Mouse (Mus musculus): Measurements from ENCODE around the gene Actl6b. TPM values are rescaled to one million over a fixed set of nuclear protein-coding genes. Genes with fewer than 3 reads are reported as not detected.
"Not testable (repeated sequence)": the region's sequence is repeated elsewhere in the genome, so short reads cannot be mapped to it uniquely, and the experiment has no call there.

Actl6b gene
- polyA plus RNA-seq, 1 experiment: not detected

DNA sequence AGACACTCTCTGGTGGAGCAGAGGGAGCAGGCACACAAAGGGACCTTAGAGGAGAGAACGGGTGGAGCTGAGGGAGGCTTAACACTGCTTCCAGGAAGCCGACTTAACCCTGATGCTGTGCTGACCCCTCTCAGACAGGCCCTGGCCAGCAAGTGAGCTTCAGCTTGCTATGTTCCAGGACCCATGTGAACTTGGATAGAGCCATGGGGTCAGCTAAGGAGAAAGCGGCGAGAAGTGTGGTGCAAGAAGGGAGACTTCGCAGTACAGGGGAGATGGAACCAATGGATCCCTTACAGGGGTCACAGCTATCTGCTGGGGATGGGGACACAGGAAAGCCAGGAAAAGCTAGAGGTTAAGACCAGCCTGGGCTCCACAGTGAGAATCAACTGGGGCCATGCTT, 59.8 kb downstream of the Actl6b start:
- H3ac ChIP-seq (ENCODE audit: control insufficient read depth, insufficient read length, low read depth): peak overlapping the region; percentile 10
- peaks cover 27% of the 10 kb centered on the region for H3K79me3 ChIP-seq (ENCODE audit: low read depth)
- H3K27me3 ChIP-seq (ENCODE audit: control insufficient read depth, insufficient read depth, insufficient read length): no peaks in the 10 kb centered on the region
- no peak for TF ChIP-seq CTCF (IDR thresholded peaks at IDR 0.05; ENCODE audit: control insufficient read depth, insufficient read depth, insufficient read length)
- TF ChIP-seq FOSL1 (IDR thresholded peaks at IDR 0.05; ENCODE audit: insufficient read depth, low read length, poor library complexity, severe bottlenecking): no peak
- TF ChIP-seq CEBPB (IDR thresholded peaks at IDR 0.05; ENCODE audit: low read depth): no peak
- TF ChIP-seq MYOD1 (IDR thresholded peaks at IDR 0.05; ENCODE audit: control insufficient read depth, insufficient read length, low read depth): no peak
- no peak for TF ChIP-seq USF1 (IDR thresholded peaks at IDR 0.05; ENCODE audit: low read depth)
- TF ChIP-seq MAX (IDR thresholded peaks at IDR 0.05): no peak
- no peak for TF ChIP-seq MYOG (IDR thresholded peaks at IDR 0.05; ENCODE audit: control insufficient read depth, extremely low read depth, insufficient read length)
- H3K4me3 ChIP-seq (ENCODE audit: insufficient read depth, poor library complexity, severe bottlenecking): no peak overlapping the region
- peaks cover 49% of the 10 kb centered on the region for H3K79me2 ChIP-seq (ENCODE audit: control insufficient read depth, insufficient read depth)
- H3K36me3 ChIP-seq (ENCODE audit: control insufficient read depth, insufficient read depth): peaks cover 17% of the 10 kb centered on the region

DNA sequence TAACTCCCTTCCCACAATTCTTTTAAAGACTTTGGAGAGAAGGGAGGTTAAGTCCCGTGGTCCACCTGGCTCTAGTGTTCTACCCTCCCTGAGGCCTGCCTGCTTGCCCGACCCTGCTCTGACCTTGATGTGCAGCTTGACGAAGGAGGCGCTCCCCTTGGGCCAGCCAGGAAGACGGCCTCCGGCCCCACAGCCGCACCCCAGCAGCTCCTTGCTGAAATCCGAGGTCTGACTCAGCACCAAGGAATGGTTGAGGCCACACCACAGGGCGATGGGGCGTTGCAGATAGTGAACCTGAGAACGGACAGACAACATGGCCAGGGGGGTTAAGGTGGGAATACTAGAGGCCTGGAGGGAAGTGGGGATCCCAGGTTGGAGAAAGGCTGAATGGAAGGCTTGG, 60.2 kb downstream of the Actl6b start, which contains the start of gene Pcolce:
TSS of gene Pcolce (minus strand) at position 235 of the 400 bp plus-strand sequence.
- TF ChIP-seq CEBPB (IDR thresholded peaks at IDR 0.05; ENCODE audit: low read depth) (no peak), MAX (IDR thresholded peaks at IDR 0.05) (no peak)
- Histone ChIP-seq H3K79me2 (ENCODE audit: control insufficient read depth, insufficient read depth) (peaks cover 45% of the 10 kb centered on the region), H3K79me3 (ENCODE audit: low read depth) (peaks cover 22% of the 10 kb centered on the region), H3K4me3 (ENCODE audit: insufficient read depth, poor library complexity, severe bottlenecking) (no peak within 1 kb of the TSS), H3K27me3 (ENCODE audit: control insufficient read depth, insufficient read depth, insufficient read length) (no peaks in the 10 kb centered on the region), H3K36me3 (ENCODE audit: control insufficient read depth, insufficient read depth) (peaks cover 13% of the 10 kb centered on the region), H3ac (ENCODE audit: control insufficient read depth, insufficient read length, low read depth) (peak within 1 kb of the TSS; percentile 10)

GRCm38 (mm10) chr5:137614921-137615320, 61.6 kb downstream of the Actl6b start:
- H3K36me3 ChIP-seq (ENCODE audit: control insufficient read depth, insufficient read depth); H3K27me3 ChIP-seq (ENCODE audit: control insufficient read depth, insufficient read depth, insufficient read length); H3ac ChIP-seq (ENCODE audit: control insufficient read depth, insufficient read length, low read depth); H3K79me3 ChIP-seq (ENCODE audit: low read depth); H3K4me3 ChIP-seq (ENCODE audit: insufficient read depth, poor library complexity, severe bottlenecking): not testable (repeated sequence)
- H3K79me2 ChIP-seq (ENCODE audit: control insufficient read depth, insufficient read depth): peaks cover 31% of the 10 kb centered on the region

DNA sequence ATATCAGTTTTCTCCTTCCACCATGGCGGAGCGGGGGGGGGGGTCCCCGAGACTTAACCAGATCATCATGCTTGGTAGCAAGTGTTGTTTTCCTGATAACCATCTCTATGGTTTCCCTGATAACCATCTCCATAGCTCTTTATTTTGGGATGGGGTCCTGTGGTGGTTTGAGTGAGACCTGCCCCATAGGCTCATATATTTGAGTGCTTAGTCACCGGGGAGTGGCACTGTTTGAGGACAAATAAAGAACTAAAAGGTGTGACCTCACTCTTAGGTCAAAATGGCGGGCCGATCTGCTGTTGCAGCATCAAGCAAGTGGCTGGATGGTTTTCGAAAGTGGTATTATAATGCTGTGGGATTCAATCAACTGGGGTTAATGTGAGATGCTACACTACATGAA, 62.0 kb downstream of the Actl6b start:
- H3K36me3 ChIP-seq (ENCODE audit: control insufficient read depth, insufficient read depth): no peaks in the 10 kb centered on the region
- peaks cover 27% of the 10 kb centered on the region for H3K79me2 ChIP-seq (ENCODE audit: control insufficient read depth, insufficient read depth)
- H3K27me3 ChIP-seq (ENCODE audit: control insufficient read depth, insufficient read depth, insufficient read length): no peaks in the 10 kb centered on the region
- H3K79me3 ChIP-seq (ENCODE audit: low read depth): peaks cover 4% of the 10 kb centered on the region
- no peak overlapping the region for H3K4me3 ChIP-seq (ENCODE audit: insufficient read depth, poor library complexity, severe bottlenecking)
- TF ChIP-seq MYOD1 (IDR thresholded peaks at IDR 0.05; ENCODE audit: control insufficient read depth, insufficient read length, low read depth) (no peak), CTCF (IDR thresholded peaks at IDR 0.05; ENCODE audit: control insufficient read depth, insufficient read depth, insufficient read length) (no peak), CEBPB (IDR thresholded peaks at IDR 0.05; ENCODE audit: low read depth) (no peak), FOSL1 (IDR thresholded peaks at IDR 0.05; ENCODE audit: insufficient read depth, low read length, poor library complexity, severe bottlenecking) (no peak), USF1 (IDR thresholded peaks at IDR 0.05; ENCODE audit: low read depth) (no peak), MYOG (IDR thresholded peaks at IDR 0.05; ENCODE audit: control insufficient read depth, extremely low read depth, insufficient read length) (no peak), MAX (IDR thresholded peaks at IDR 0.05) (no peak)
- no peak overlapping the region for H3ac ChIP-seq (ENCODE audit: control insufficient read depth, insufficient read length, low read depth)

Small RNAs within 50 kb of the gene (microRNA-seq; reads per million reads assigned to microRNA genes)
- 2.0 reads per million, percentile 39 among the genes with 10 or more reads in this experiment for gene Mir6418 (ENCODE audit: borderline microRNAs expressed)

Other genes starting within 250 kb of the Actl6b start
- gene Srrt, start 245.8 kb upstream of the Actl6b start, polyA plus RNA-seq (2012; fragmentation: generic; extraction: Trizol): 130 TPM
- gene Trip6, start 239.1 kb upstream of the Actl6b start, polyA plus RNA-seq (2012; fragmentation: generic; extraction: Trizol): 80.0 TPM
- 7.3 TPM for gene Slc12a9, start 219.9 kb upstream of the Actl6b start, polyA plus RNA-seq (2012; fragmentation: generic; extraction: Trizol)
- 25.2 TPM for gene Ephb4, start 203.4 kb upstream of the Actl6b start, polyA plus RNA-seq (2012; fragmentation: generic; extraction: Trizol)
- 0.01 TPM for gene Zan, start 76.5 kb upstream of the Actl6b start, polyA plus RNA-seq (2012; fragmentation: generic; extraction: Trizol)
- 63.5 TPM for gene Pop7, start 51.0 kb upstream of the Actl6b start, polyA plus RNA-seq (2012; fragmentation: generic; extraction: Trizol)
- 6.9 TPM for gene Gigyf1, start 35.0 kb upstream of the Actl6b start, polyA plus RNA-seq (2012; fragmentation: generic; extraction: Trizol)
- not detected for gene Epo, start 20.3 kb upstream of the Actl6b start, polyA plus RNA-seq (2012; fragmentation: generic; extraction: Trizol)
- 672 TPM for gene Gnb2, start 20.0 kb upstream of the Actl6b start, polyA plus RNA-seq (2012; fragmentation: generic; extraction: Trizol)
- 0.14 TPM for gene Tfr2, start 16.3 kb downstream of the Actl6b start, polyA plus RNA-seq (2012; fragmentation: generic; extraction: Trizol)
- gene Mospd3, start 47.5 kb downstream of the Actl6b start, polyA plus RNA-seq (2012; fragmentation: generic; extraction: Trizol): 28.6 TPM
- gene Pcolce, start 60.3 kb downstream of the Actl6b start, polyA plus RNA-seq (2012; fragmentation: generic; extraction: Trizol): 651 TPM
- gene Fbxo24, start 75.5 kb downstream of the Actl6b start, polyA plus RNA-seq (2012; fragmentation: generic; extraction: Trizol): 0.29 TPM
- gene Lrch4, start 75.6 kb downstream of the Actl6b start, polyA plus RNA-seq (2012; fragmentation: generic; extraction: Trizol): 27.5 TPM
- gene Gm20605, start 75.7 kb downstream of the Actl6b start, polyA plus RNA-seq (2012; fragmentation: generic; extraction: Trizol): 5.0 TPM
- gene Sap25, start 87.8 kb downstream of the Actl6b start, polyA plus RNA-seq (2012; fragmentation: generic; extraction: Trizol): 4.4 TPM
- gene Irs3, start 92.2 kb downstream of the Actl6b start, polyA plus RNA-seq (2012; fragmentation: generic; extraction: Trizol): 0.05 TPM
- gene Agfg2, start 131.2 kb downstream of the Actl6b start, polyA plus RNA-seq (2012; fragmentation: generic; extraction: Trizol): 15.6 TPM
- 3.6 TPM for gene Nyap1, start 188.1 kb downstream of the Actl6b start, polyA plus RNA-seq (2012; fragmentation: generic; extraction: Trizol)
- 32.4 TPM for gene Tsc22d4, start 192.2 kb downstream of the Actl6b start, polyA plus RNA-seq (2012; fragmentation: generic; extraction: Trizol)
- gene Ppp1r35, start 225.3 kb downstream of the Actl6b start, polyA plus RNA-seq (2012; fragmentation: generic; extraction: Trizol): 42.7 TPM
- 44.6 TPM for gene Mepce, start 234.1 kb downstream of the Actl6b start, polyA plus RNA-seq (2012; fragmentation: generic; extraction: Trizol)
- 0.73 TPM for gene Zcwpw1, start 234.3 kb downstream of the Actl6b start, polyA plus RNA-seq (2012; fragmentation: generic; extraction: Trizol)

All from C2C12 (cell line).